Mouse (Mus musculus): ENCODE measurements around the gene Zbtb12.
"Not testable (repeated sequence)": the region's sequence is repeated elsewhere in the genome, so short reads cannot be mapped to it uniquely, and the experiment has no call there.

Gene Zbtb12

GRCm38 (mm10) chr17:34879336-34879879 is at the start of gene Zbtb12:
Gene Zbtb12, plus strand, starts transcription at chr17:34879483.
- DNase-seq, result no peak

GRCm38 (mm10) chr17:34830776-34831175 is 48.5 kb upstream of the Zbtb12 start:
- DNase-seq, result not testable (repeated sequence)

GRCm38 (mm10) chr17:34836155-34836855 is 43.0 kb upstream of the Zbtb12 start:
- no peak for DNase-seq

GRCm38 (mm10) chr17:34836856-34837221 is 42.4 kb upstream of the Zbtb12 start, which contains the start of the genes Stk19 and Dxo:
Gene Stk19, minus strand, starts transcription at chr17:34836945.
Gene Dxo, plus strand, starts transcription at chr17:34837019.
- DNase-seq, result peak; percentile 98

GRCm38 (mm10) chr17:34837464-34838324 is 41.6 kb upstream of the Zbtb12 start:
- DNase-seq, result no peak

GRCm38 (mm10) chr17:34838785-34839184 is 40.5 kb upstream of the Zbtb12 start:
- DNase-seq, result no peak

- DNase-seq, result no peak
These were observed 38.5 kb upstream of the Zbtb12 start for GRCm38 (mm10) chr17:34840736-34841307.

- no peak for DNase-seq
These were observed 34.4 kb upstream of the Zbtb12 start for GRCm38 (mm10) chr17:34844884-34845283.

GRCm38 (mm10) chr17:34847192-34847591 is 32.1 kb upstream of the Zbtb12 start:
- no peak for DNase-seq

- no peak for DNase-seq
These were observed 31.7 kb upstream of the Zbtb12 start for GRCm38 (mm10) chr17:34847615-34848014.

- DNase-seq, result peak; percentile 98
These were observed 29.4 kb upstream of the Zbtb12 start, which contains the start of the genes Skiv2l and Nelfe for GRCm38 (mm10) chr17:34849722-34850516. Gene Skiv2l, minus strand, starts transcription at chr17:34850210. Gene Nelfe, plus strand, starts transcription at chr17:34850391.

- no peak for DNase-seq
These were observed 28.7 kb upstream of the Zbtb12 start for GRCm38 (mm10) chr17:34850517-34851125.

- DNase-seq, result no peak
These were observed 25.8 kb upstream of the Zbtb12 start for GRCm38 (mm10) chr17:34853511-34853910.

- DNase-seq, result no peak
These were observed 24.5 kb upstream of the Zbtb12 start for GRCm38 (mm10) chr17:34854761-34855160.

- DNase-seq, result peak; percentile 43
These were observed 23.5 kb upstream of the Zbtb12 start for GRCm38 (mm10) chr17:34855825-34856224.

GRCm38 (mm10) chr17:34858670-34859069 is 20.6 kb upstream of the Zbtb12 start:
- DNase-seq, result no peak

GRCm38 (mm10) chr17:34860514-34860913 is 18.8 kb upstream of the Zbtb12 start:
- DNase-seq, result no peak

- no peak for DNase-seq
These were observed 17.4 kb upstream of the Zbtb12 start for GRCm38 (mm10) chr17:34861704-34862415.

- DNase-seq, result no peak
These were observed 16.7 kb upstream of the Zbtb12 start, which contains the start of gene Cfb for GRCm38 (mm10) chr17:34862416-34863081. Gene Cfb, minus strand, starts transcription at chr17:34862518.

- no peak for DNase-seq
These were observed 13.3 kb upstream of the Zbtb12 start for GRCm38 (mm10) chr17:34865981-34866380.
